Mouse (Mus musculus) testis, adult 2 months (tissue): ENCODE data around the gene Megf11.

Source experiments
- CTCF ChIP-seq: fragments of 200-500 bp; IDR thresholded peaks from 2 replicates; pipeline ENCODE4 v1.5.1; 2012; ENCODE audit warnings: low read depth, mild to moderate bottlenecking, inconsistent platforms, low read length, moderate library complexity; ENCODE audit not compliant: control insufficient read depth, insufficient read depth, insufficient replicate concordance
- POLR2A ChIP-seq: fragments of 200-500 bp; IDR thresholded peaks from 2 replicates; pipeline ENCODE4 v1.6.1; 2012; ENCODE audit warnings: low read depth, mild to moderate bottlenecking, inconsistent platforms, low read length, moderate library complexity; ENCODE audit not compliant: control insufficient read depth

DNA sequence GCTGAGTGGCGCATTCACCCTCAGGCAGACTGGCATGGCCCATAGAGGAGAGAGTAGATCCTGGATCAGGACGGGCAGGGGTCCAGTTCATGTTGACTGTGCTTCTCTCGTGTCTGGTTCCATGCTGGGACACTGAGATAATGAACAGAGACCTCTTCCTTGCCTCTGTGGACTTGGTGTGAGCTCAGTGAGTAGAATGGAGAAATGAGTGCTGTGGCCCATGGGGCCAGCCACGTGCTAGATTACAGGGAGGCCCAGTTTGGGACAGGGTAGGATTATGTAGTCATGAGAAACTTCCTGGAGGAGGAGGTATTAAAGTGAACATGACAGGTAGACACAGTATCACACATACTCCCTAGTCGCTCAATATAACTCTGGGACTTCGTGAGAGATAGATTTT is 148.9 kb downstream of the Megf11 start:
- no peak for TF ChIP-seq CTCF
- no peak for TF ChIP-seq POLR2A
